Mouse (Mus musculus): ENCODE measurements at regions not wholly inside any gene's neighbourhood (a gene's known extent, or its start where the extent isn't known, plus 50 kb on each side); places are given as distances from the start of the nearest gene placed in this dataset.

DNA sequence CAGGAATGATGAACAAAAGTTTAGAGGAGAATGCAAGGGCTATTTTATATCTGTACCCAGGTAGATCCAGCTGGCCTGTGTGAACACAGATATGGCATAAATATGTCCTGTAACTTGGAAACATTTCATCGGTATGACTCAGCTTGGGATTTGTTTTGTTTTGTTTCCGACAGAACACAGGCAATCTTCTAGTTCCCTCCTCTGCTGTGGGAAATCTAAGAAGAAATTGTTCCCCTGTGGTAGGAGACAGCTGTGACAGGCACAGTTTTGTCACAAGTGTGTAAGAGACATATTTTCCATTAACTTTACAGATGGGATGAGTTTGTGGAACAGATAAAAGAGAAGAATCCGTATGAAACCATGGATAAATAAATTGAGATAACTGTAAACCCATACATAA, 687.0 kb downstream of the Tpm3-rs7 start:
- TF ChIP-seq POLR2A (IDR thresholded peaks at IDR 0.05; ENCODE audit: borderline replicate concordance, extremely low read depth, insufficient read depth, insufficient read length, poor library complexity, severe bottlenecking) (no peak), CTCF (IDR thresholded peaks at IDR 0.05; ENCODE audit: borderline replicate concordance, extremely low read depth, insufficient read depth, insufficient read length) (no peak)
- no peak for DNase-seq (ENCODE audit: low read depth)

DNA sequence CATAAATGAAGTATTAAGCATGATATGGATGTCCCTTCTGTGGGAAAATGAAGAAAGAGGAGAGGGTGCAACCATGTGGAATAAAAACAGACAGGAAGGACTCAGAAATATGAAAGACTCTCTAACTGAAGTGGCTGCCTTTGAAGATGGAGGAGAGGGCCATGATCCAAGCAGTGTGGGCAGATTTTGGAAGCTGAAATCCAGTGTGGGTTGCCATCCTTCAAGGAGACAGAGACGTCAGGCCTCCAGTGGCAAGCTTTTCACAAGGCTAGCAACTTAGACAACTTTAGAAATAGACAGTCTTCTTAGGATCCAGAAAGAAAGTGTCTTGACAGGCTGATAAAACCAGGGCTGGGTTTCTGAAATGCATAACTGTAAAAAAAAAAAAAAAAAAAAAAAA, 688.0 kb downstream of the Tpm3-rs7 start:
- DNase-seq (ENCODE audit: low read depth): no peak
- no peak for TF ChIP-seq CTCF (IDR thresholded peaks at IDR 0.05; ENCODE audit: borderline replicate concordance, extremely low read depth, insufficient read depth, insufficient read length)
- TF ChIP-seq POLR2A (IDR thresholded peaks at IDR 0.05; ENCODE audit: borderline replicate concordance, extremely low read depth, insufficient read depth, insufficient read length, poor library complexity, severe bottlenecking): no peak

- TF ChIP-seq POLR2A (IDR thresholded peaks at IDR 0.05; ENCODE audit: borderline replicate concordance, extremely low read depth, insufficient read depth, insufficient read length, poor library complexity, severe bottlenecking): no peak
- no peak for TF ChIP-seq CTCF (IDR thresholded peaks at IDR 0.05; ENCODE audit: borderline replicate concordance, extremely low read depth, insufficient read depth, insufficient read length)
- peak; percentile 31 for DNase-seq (ENCODE audit: low read depth)
Observed at GRCm38 (mm10) chr14:114037063-114037462, 722.7 kb downstream of the Tpm3-rs7 start.

DNA sequence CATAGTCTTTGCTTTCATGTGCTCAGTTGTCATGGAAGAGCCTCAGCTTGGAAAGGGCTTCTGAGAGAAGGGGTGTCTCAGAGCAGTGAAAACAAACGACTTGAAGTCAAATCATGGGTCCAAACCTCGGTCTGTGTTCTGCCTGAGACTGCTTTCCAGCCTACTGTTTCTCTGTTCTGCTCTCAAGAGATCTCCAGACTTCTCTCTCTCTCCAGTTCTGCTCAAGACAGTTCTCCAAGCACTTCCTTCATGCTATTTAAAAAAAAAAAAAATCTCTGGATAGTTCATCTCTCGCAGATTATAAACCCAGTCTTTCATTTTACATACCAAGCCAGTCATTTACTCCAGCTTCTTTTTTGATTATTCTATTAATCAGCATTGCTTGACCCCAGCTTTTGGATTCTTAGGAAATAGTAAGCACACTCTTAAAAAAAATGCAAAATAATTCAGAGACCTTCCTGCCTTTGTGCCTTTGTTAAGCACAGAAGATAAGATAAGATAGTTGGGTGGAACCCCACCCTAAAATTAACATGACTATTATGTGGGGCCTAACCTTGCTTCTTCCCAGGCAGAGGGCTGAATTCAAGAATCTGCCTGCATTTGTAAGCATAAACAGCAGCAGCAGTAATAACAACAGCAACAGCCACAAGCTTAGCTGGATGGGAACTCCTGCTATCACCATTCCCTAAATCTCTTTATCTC, 724.4 kb downstream of the Tpm3-rs7 start:
- TF ChIP-seq CTCF (IDR thresholded peaks at IDR 0.05; ENCODE audit: borderline replicate concordance, extremely low read depth, insufficient read depth, insufficient read length) (no peak), POLR2A (IDR thresholded peaks at IDR 0.05; ENCODE audit: borderline replicate concordance, extremely low read depth, insufficient read depth, insufficient read length, poor library complexity, severe bottlenecking) (no peak)
- DNase-seq (ENCODE audit: low read depth): no peak

- peak; percentile 84 for DNase-seq (ENCODE audit: low read depth)
- TF ChIP-seq CTCF (IDR thresholded peaks at IDR 0.05; ENCODE audit: borderline replicate concordance, extremely low read depth, insufficient read depth, insufficient read length): no peak
- TF ChIP-seq POLR2A (IDR thresholded peaks at IDR 0.05; ENCODE audit: borderline replicate concordance, extremely low read depth, insufficient read depth, insufficient read length, poor library complexity, severe bottlenecking): no peak
Observed at GRCm38 (mm10) chr14:114053558-114054235, 739.3 kb downstream of the Tpm3-rs7 start.

DNA sequence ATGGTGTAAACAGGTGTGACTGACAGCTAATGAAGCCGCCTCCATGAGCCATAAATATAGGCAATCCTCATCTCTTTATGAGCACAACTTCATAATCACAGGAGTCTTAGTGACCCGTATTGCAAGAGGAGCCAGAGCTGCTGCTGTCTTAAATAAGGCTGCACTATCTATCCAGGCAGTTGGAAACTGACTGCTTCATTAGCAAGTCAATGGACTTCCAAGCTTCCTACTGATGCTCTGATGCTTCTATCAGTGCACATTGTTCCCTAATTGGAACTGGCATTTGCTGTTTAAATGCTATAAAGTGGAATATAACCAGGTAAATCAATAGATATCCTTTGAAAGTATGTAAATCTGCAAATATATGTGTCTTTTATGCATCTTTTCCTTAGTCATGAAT, 746.9 kb downstream of the Tpm3-rs7 start:
- TF ChIP-seq POLR2A (IDR thresholded peaks at IDR 0.05; ENCODE audit: borderline replicate concordance, extremely low read depth, insufficient read depth, insufficient read length, poor library complexity, severe bottlenecking) (no peak), CTCF (IDR thresholded peaks at IDR 0.05; ENCODE audit: borderline replicate concordance, extremely low read depth, insufficient read depth, insufficient read length) (no peak)
- DNase-seq (ENCODE audit: low read depth): peak; percentile 69

DNA sequence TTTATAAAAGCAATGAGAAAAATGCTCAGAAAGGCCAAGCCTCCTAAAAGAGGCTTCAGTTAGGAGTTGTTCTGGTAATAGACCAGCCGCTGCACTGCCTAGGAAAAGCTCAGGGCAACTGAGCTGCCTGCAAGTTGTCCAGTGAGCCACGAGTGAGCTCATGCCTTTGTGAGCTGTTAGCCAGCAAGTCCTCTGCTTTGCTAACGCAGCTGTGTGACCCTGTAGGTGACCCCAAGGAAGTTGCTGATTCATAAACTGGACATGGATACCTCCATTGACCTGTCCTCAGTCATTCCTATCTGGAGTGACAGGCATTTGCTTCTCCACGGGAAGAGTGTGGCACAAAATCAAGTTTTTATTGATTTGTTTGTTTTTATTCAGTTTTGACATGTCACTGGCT, 748.2 kb downstream of the Tpm3-rs7 start:
- TF ChIP-seq CTCF (IDR thresholded peaks at IDR 0.05; ENCODE audit: borderline replicate concordance, extremely low read depth, insufficient read depth, insufficient read length) (no peak), POLR2A (IDR thresholded peaks at IDR 0.05; ENCODE audit: borderline replicate concordance, extremely low read depth, insufficient read depth, insufficient read length, poor library complexity, severe bottlenecking) (no peak)
- no peak for DNase-seq (ENCODE audit: low read depth)

DNA sequence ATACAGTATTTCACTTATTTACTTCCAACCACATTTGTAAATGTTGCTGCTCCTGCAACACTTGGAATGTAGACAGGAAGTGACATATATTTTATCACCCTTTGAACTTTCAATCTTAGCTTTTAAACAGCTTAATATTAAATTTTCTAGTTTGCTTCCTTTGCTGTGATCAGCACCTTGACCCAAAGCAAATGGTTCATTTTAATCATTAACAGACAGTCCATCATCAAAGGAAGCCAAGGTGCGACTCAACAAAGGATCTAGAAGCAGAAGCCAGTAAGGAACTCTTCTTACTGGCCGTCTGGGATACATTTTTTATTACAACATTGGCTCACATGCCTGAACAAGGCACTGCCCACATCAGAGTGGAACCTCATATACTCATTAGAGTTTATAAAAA, 758.8 kb downstream of the Tpm3-rs7 start:
- DNase-seq (ENCODE audit: low read depth): no peak

GRCm38 (mm10) chr14:114074011-114074410, 759.6 kb downstream of the Tpm3-rs7 start:
- no peak for DNase-seq (ENCODE audit: low read depth)
- TF ChIP-seq CTCF (IDR thresholded peaks at IDR 0.05; ENCODE audit: borderline replicate concordance, extremely low read depth, insufficient read depth, insufficient read length) (no peak), POLR2A (IDR thresholded peaks at IDR 0.05; ENCODE audit: borderline replicate concordance, extremely low read depth, insufficient read depth, insufficient read length, poor library complexity, severe bottlenecking) (no peak)

More for the DNA sequence above, 758.8 kb downstream of the Tpm3-rs7 start:
- TF ChIP-seq POLR2A (IDR thresholded peaks at IDR 0.05; ENCODE audit: borderline replicate concordance, extremely low read depth, insufficient read depth, insufficient read length, poor library complexity, severe bottlenecking) (no peak), CTCF (IDR thresholded peaks at IDR 0.05; ENCODE audit: borderline replicate concordance, extremely low read depth, insufficient read depth, insufficient read length) (no peak)

DNA sequence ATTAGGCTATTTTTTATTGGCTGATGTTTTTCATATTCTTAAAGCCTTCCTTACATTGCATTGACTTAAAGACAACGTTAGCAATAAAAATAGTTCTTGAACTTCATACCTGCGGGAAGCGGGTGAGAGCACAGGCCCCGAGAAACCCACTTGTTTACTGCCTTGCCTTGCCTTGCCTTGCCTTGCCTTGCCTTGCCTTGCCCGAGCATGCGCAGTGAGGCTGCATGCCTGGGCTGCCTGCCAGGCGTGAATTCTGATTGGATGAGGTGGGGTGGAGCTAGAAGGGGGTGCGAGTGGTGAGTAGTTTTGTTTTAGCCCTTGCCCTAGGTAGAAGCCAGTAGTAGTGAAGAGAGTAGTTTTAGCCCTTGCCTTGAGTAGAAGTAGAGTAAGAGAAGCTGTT, 792.4 kb downstream of the Tpm3-rs7 start:
- DNase-seq (ENCODE audit: low read depth): peak; percentile 11
- TF ChIP-seq CTCF (IDR thresholded peaks at IDR 0.05; ENCODE audit: borderline replicate concordance, extremely low read depth, insufficient read depth, insufficient read length) (no peak), POLR2A (IDR thresholded peaks at IDR 0.05; ENCODE audit: borderline replicate concordance, extremely low read depth, insufficient read depth, insufficient read length, poor library complexity, severe bottlenecking) (no peak)

- TF ChIP-seq CTCF (IDR thresholded peaks at IDR 0.05; ENCODE audit: borderline replicate concordance, extremely low read depth, insufficient read depth, insufficient read length) (no peak), POLR2A (IDR thresholded peaks at IDR 0.05; ENCODE audit: borderline replicate concordance, extremely low read depth, insufficient read depth, insufficient read length, poor library complexity, severe bottlenecking) (no peak)
- DNase-seq (ENCODE audit: low read depth): no peak
Observed at GRCm38 (mm10) chr14:114128491-114128890, 814.1 kb downstream of the Tpm3-rs7 start.

DNA sequence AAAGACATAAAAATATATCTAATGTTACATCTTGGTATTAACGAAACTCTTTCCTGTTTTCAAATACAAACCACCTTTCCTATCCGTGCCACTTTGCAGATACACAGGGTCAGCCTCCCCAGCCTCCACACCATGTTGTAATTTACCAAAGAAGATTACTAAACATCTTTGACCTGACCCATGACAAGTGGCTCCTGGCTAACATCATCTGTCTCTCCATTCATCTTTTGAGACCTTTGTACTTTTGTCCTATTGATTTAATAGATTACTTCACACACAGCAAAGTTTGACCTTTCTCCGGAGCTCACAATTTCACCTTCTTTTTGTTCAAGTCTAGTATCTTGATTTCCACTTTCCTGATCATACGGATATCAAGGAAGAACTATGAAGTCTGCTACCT, 851.6 kb downstream of the Tpm3-rs7 start:
- no peak for TF ChIP-seq POLR2A (IDR thresholded peaks at IDR 0.05; ENCODE audit: borderline replicate concordance, extremely low read depth, insufficient read depth, insufficient read length, poor library complexity, severe bottlenecking)
- no peak for TF ChIP-seq CTCF (IDR thresholded peaks at IDR 0.05; ENCODE audit: borderline replicate concordance, extremely low read depth, insufficient read depth, insufficient read length)
- no peak for DNase-seq (ENCODE audit: low read depth)

Measured in brain, embryonic 14.5 days (tissue).